Mouse (Mus musculus) embryonic facial prominence, embryonic 12.5 days (tissue): Measurements from ENCODE around the gene Glis3. TPM values are rescaled to one million over a fixed set of nuclear protein-coding genes. Genes with fewer than 3 reads are reported as not detected.

ENCODE experiments used
- ATAC-seq: fragments of 200-750 bp; cut with Nextera tagmentation; 2 replicates; pipeline ENCODE4 v1.8.0; 2017; ENCODE audit not compliant: insufficient number of reproducible peaks, insufficient read depth, low FRiP score, low TSS enrichment
- H3K27ac ChIP-seq: fragments of 300-500 bp; sonication (generic); 2 replicates; pipeline ENCODE4 v1.5.1; 2016; ENCODE audit warnings: mild to moderate bottlenecking
- H3K27me3 ChIP-seq: fragments of 300-500 bp; sonication (generic); 2 replicates; pipeline ENCODE4 v1.6.1; 2016; ENCODE audit warnings: mild to moderate bottlenecking, moderate library complexity
- H3K36me3 ChIP-seq: fragments of 300-500 bp; sonication (generic); 2 replicates; pipeline ENCODE4 v1.6.1; 2016; ENCODE audit warnings: mild to moderate bottlenecking
- H3K4me1 ChIP-seq: fragments of 300-500 bp; sonication (generic); 2 replicates; pipeline ENCODE4 v1.6.1; 2016
- H3K4me2 ChIP-seq: fragments of 300-500 bp; sonication (generic); replicated peaks from 2 replicates; pipeline ENCODE4 v1.6.1; 2016; ENCODE audit warnings: mild to moderate bottlenecking, moderate library complexity
- H3K4me3 ChIP-seq: fragments of 300-500 bp; sonication (generic); 2 replicates; pipeline ENCODE4 v1.5.1; 2016; ENCODE audit warnings: mild to moderate bottlenecking
- H3K9ac ChIP-seq: fragments of 300-500 bp; sonication (generic); 2 replicates; pipeline ENCODE4 v1.6.1; 2016; ENCODE audit warnings: mild to moderate bottlenecking, moderate library complexity
- H3K9me3 ChIP-seq: fragments of 300-500 bp; sonication (generic); 2 replicates; pipeline ENCODE4 v1.6.1; 2016; ENCODE audit warnings: mild to moderate bottlenecking, moderate library complexity
- WGBS: fragments of 180-500 bp; shearing (Covaris S2); methylation state at CpG from one replicate; pipeline ENCODE4 v1.1.7; 2016; 5-methylcytosine and 5-hydroxymethylcytosine counted together
- polyA plus RNA-seq: library from polyadenylated mRNA; unstranded; fragments of >200 nt; fragmentation: Nextera tagmentation; extraction: Ambion mirVana; gene quantifications from 2 replicates; pipeline ENCODE4 v1.2.1, GENCODE M21; 2016

Gene Glis3
- polyA plus RNA-seq, 1 experiment from 2014 or later: 7.8 TPM

DNA sequence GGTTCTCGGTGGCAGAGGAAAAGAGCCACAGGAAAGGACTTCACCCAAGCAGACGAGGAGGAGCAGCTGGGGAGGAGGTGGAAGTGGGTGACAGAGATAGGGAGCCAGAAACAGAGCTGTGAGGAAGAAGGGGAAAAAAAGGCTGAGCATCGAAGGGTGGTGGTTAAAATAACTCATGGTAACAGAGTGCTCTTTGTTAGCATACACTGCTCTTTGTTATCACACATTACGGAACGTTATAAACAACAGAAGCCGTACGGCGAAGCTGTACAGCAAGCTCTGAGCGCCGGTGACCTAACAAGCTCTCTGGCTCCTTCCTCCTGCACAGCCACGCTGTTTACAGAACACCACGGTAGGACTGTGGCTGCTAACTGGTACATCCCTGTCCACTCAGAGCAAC lies 176.9 kb downstream of the Glis3 start:
- Histone ChIP-seq H3K27ac (no peak overlapping the region), H3K36me3 (no peaks in the 10 kb centered on the region), H3K27me3 (no peaks in the 10 kb centered on the region), H3K9ac (no peak overlapping the region), H3K4me3 (no peak overlapping the region), H3K4me1 (no peaks in the 10 kb centered on the region), H3K9me3 (no peaks in the 10 kb centered on the region), H3K4me2 (no peak overlapping the region)
- 66% methylated on average over 12 of the region's 12 CpGs for WGBS
- ATAC-seq: no peak

GRCm38 (mm10) chr19:28500975-28501374 lies 178.9 kb downstream of the Glis3 start:
- Histone ChIP-seq H3K4me3 (no peak overlapping the region), H3K4me2 (no peak overlapping the region), H3K9me3 (no peaks in the 10 kb centered on the region), H3K27ac (no peak overlapping the region), H3K4me1 (no peaks in the 10 kb centered on the region), H3K27me3 (no peaks in the 10 kb centered on the region), H3K9ac (no peak overlapping the region), H3K36me3 (no peaks in the 10 kb centered on the region)
- 59% methylated on average over 9 of the region's 9 CpGs for WGBS
- ATAC-seq: no peak

- WGBS: 88% methylated on average over 14 of the region's 14 CpGs
- H3K4me3 ChIP-seq: no peak overlapping the region
- H3K9ac ChIP-seq: no peak overlapping the region
- ATAC-seq: no peak
- H3K9me3 ChIP-seq: no peaks in the 10 kb centered on the region
- H3K4me1 ChIP-seq: no peaks in the 10 kb centered on the region
- no peak overlapping the region for H3K27ac ChIP-seq
- H3K27me3 ChIP-seq: no peaks in the 10 kb centered on the region
- no peak overlapping the region for H3K4me2 ChIP-seq
- H3K36me3 ChIP-seq: no peaks in the 10 kb centered on the region
Measured at GRCm38 (mm10) chr19:28500505-28500904, 179.4 kb downstream of the Glis3 start.

DNA sequence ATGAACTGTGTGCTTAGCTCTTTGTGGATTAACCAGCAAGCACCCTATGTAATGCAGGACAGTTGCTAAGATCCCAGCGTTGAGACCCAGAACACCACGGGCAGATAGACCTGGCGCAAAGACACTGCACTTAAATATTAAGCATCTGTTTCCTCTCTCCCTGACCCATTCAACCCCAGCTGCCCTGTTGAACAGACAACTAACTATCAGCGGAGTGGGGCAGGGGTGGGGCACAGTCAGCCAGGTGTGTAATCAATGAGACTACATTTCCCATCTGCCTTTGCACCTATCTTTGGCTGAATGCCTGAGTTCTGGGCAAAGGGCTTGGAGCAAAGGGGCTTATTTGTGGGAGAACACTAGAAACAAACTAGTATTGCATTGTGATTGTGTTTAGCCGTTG lies 180.1 kb downstream of the Glis3 start:
- Histone ChIP-seq H3K27me3 (no peaks in the 10 kb centered on the region), H3K9me3 (no peaks in the 10 kb centered on the region), H3K27ac (no peak overlapping the region), H3K4me1 (no peaks in the 10 kb centered on the region), H3K4me2 (no peak overlapping the region), H3K9ac (no peak overlapping the region), H3K4me3 (no peak overlapping the region), H3K36me3 (no peaks in the 10 kb centered on the region)
- 91% methylated on average over 5 of the region's 5 CpGs for WGBS
- ATAC-seq: no peak

DNA sequence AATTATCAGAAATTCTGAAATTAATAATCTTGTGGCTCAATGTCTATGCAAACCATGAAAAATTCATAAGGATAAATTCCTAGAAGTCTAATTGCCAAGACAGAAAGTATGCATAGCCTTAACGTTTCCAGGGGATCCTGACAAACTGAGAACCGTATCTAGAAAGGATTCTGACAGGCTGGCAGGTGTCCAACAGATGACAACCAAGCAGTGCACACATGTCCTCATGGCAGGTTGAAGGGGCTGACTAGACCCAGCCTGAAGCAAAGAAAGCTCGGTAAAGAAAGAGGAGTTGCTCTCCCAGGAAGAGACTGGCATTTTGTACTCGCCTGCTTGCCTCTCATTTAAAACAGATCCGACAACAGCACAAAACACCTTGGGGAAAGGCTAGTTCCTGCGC lies 184.0 kb downstream of the Glis3 start:
- WGBS: 75% methylated on average over 6 of the region's 6 CpGs
- Histone ChIP-seq H3K36me3 (no peaks in the 10 kb centered on the region), H3K9me3 (no peaks in the 10 kb centered on the region), H3K27me3 (no peaks in the 10 kb centered on the region), H3K4me1 (no peaks in the 10 kb centered on the region), H3K9ac (no peak overlapping the region), H3K27ac (no peak overlapping the region), H3K4me3 (no peak overlapping the region), H3K4me2 (no peak overlapping the region)
- no peak for ATAC-seq

DNA sequence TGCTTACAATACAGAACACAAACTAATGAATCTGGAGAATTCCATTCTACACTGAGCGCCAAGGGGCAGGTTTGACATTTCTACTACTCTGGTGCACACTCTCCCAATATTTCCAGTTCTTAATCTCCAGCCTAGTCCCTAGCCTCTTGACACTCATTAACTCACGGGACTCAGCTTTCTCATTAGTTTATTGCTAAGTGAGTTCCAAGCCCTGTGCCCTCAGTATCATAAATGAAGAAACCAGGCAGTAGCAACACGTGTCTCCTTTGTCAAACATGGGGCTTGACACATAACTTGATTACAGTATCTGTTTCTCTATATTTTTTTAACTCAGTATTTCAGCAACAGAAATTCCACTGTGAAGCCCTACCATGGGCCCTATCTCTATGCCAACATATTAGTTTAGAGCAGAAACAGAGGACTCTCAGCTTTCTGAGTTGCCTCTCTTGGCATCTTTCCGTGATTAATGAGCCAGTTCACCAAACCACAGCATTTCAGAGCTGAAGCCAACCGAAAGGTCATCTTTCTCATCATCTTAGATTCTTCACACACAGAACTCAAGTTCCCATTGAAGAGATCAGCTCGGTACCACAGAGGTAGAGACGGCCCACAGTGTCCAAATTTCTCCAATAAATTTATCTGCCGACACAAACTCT lies 186.1 kb downstream of the Glis3 start:
- Histone ChIP-seq H3K9ac (no peak overlapping the region), H3K27ac (no peak overlapping the region), H3K4me1 (no peaks in the 10 kb centered on the region), H3K36me3 (no peaks in the 10 kb centered on the region), H3K4me3 (no peak overlapping the region), H3K27me3 (no peaks in the 10 kb centered on the region), H3K4me2 (no peak overlapping the region), H3K9me3 (no peaks in the 10 kb centered on the region)
- no peak for ATAC-seq
- 88% methylated on average over 8 of the region's 8 CpGs for WGBS

DNA sequence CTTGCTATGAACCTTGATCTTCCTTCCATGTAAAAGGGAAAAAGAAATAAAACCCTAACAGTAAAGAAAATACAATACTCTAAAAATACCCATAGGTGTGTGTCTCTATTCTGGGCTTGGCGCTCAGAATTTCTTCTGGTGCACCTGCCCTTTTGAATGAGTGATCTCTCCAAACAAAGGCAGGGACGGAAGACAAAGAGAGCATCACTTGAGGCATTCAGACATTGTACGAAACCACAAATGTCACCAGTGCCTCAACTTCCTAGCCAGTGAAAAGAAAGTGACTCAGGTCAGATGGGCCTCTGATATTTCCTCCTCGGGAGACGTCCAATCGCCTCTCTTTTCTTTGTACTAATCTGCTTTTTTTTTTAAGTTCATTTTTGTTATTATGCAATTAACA lies 201.8 kb downstream of the Glis3 start:
- WGBS: 76% methylated on average over 6 of the region's 6 CpGs
- no peaks in the 10 kb centered on the region for H3K36me3 ChIP-seq

DNA sequence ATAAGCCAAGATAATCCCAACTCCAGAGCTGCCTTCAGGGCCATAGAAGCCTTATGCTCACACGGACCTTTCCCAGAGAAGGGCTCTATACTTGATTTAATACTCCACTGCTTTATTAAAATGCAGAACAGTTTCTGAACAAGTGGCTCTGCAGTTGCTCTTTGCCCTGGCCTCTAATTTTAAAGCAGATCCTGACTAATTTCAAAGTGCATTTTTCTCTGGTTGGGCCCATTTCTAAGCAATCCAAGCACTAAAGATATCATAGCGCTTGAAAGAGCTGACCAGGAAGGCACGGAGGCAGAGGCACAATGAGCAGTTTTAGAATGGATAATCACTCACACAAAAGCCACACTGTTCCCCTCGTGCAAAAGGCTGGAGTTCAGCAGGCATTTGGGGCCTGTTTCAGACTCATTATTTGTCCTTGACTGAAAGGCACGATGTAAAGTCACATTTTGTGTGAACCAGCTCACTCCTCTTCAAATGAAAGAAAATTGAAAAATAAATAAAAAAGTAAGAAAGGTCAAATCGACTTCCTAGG lies 202.5 kb downstream of the Glis3 start:
- Histone ChIP-seq H3K4me3 (no peak overlapping the region), H3K9me3 (no peaks in the 10 kb centered on the region), H3K4me1 (no peaks in the 10 kb centered on the region), H3K36me3 (no peaks in the 10 kb centered on the region), H3K27ac (no peak overlapping the region), H3K27me3 (no peaks in the 10 kb centered on the region), H3K4me2 (no peak overlapping the region), H3K9ac (no peak overlapping the region)
- ATAC-seq: no peak
- WGBS: 26% methylated on average over 6 of the region's 6 CpGs

More for the DNA sequence above, 201.8 kb downstream of the Glis3 start:
- Histone ChIP-seq H3K9me3 (no peaks in the 10 kb centered on the region), H3K27me3 (no peaks in the 10 kb centered on the region), H3K27ac (no peak overlapping the region), H3K4me3 (no peak overlapping the region), H3K4me2 (no peak overlapping the region), H3K9ac (no peak overlapping the region), H3K4me1 (no peaks in the 10 kb centered on the region)
- ATAC-seq: no peak

DNA sequence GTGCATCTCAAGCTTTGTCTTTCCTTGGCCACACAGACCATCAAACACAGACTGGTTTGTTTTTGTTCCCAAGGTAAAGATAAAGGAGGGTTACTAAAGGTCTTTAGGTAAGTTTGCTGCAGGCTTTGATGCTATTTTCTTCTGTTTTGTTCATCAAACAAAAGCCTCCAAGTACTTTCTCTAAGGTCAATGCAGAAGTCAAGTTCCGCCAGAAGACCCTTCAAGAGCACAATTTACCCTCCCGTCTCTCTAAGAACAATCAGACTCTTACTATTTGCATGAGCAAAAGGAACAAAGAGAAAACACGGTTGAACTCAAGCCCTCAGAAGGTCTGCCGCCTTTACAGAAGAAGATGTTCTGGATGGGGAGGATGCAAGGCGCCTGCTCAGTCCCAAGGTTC lies 206.3 kb downstream of the Glis3 start:
- H3K36me3 ChIP-seq: no peaks in the 10 kb centered on the region
- no peak overlapping the region for H3K4me2 ChIP-seq
- no peak overlapping the region for H3K9ac ChIP-seq
- no peak overlapping the region for H3K27ac ChIP-seq
- 86% methylated on average over 5 of the region's 5 CpGs for WGBS
- no peak overlapping the region for H3K4me3 ChIP-seq
- no peak for ATAC-seq
- H3K4me1 ChIP-seq: no peaks in the 10 kb centered on the region
- no peaks in the 10 kb centered on the region for H3K9me3 ChIP-seq
- no peaks in the 10 kb centered on the region for H3K27me3 ChIP-seq

- no peak overlapping the region for H3K9ac ChIP-seq
- H3K4me3 ChIP-seq: no peak overlapping the region
- H3K9me3 ChIP-seq: no peaks in the 10 kb centered on the region
- no peaks in the 10 kb centered on the region for H3K36me3 ChIP-seq
- no peaks in the 10 kb centered on the region for H3K27me3 ChIP-seq
- ATAC-seq: no peak
- no peak overlapping the region for H3K4me2 ChIP-seq
- no peak overlapping the region for H3K27ac ChIP-seq
- WGBS: 60% methylated on average over 5 of the region's 8 CpGs
- no peaks in the 10 kb centered on the region for H3K4me1 ChIP-seq
Measured at GRCm38 (mm10) chr19:28471144-28471543, 208.7 kb downstream of the Glis3 start.

DNA sequence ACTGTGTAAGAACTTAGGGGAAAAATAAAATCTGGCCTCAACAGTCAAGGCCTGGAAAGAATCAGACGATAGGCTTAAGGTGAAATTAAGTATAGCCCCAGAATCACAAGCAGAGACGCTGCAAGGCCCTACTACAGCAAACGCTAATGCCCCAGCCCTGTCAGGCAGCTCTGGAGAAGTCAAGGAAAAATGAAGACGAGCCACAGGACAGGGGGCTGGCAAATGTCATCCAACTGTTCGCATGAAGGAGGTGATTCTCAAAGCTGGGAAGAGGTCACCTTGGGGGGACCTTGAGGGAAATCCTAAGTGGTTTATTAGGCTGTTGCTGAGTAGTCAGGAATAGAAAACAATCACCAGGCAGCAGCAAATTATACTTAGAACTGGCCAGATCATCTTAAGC lies 214.1 kb downstream of the Glis3 start:
- 60% methylated on average over 5 of the region's 5 CpGs for WGBS
- Histone ChIP-seq H3K27me3 (0 out of 2 replicates have a peak, but pooled peaks cover 3% of the 10 kb centered on the region), H3K4me2 (no peak overlapping the region), H3K9me3 (no peaks in the 10 kb centered on the region), H3K4me3 (no peak overlapping the region), H3K4me1 (0 out of 2 replicates have a peak, but pooled peaks cover 3% of the 10 kb centered on the region), H3K9ac (no peak overlapping the region), H3K27ac (no peak overlapping the region), H3K36me3 (no peaks in the 10 kb centered on the region)
- no peak for ATAC-seq

DNA sequence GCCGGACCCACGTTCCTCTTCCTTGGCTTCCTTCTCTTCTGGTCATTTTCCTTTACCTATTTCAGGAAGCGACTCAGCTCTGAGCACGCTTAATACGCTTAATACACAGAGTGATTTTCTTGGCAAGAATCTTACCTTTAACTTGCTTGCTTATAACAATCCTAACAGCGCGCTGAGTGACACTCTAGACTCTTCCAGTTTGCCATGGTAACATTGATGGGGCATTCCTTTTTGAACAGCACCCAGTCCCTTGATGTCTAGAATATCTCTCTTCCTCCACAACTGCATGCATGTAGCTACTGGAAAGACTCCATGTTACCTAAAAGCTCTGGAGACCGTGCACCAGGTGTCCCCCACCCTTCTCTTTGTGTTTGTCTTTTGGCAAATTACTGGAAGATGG lies 225.5 kb downstream of the Glis3 start:
- WGBS: 84% methylated on average over 8 of the region's 8 CpGs
- H3K4me3 ChIP-seq: no peak overlapping the region
- H3K27me3 ChIP-seq: no peaks in the 10 kb centered on the region
- no peak overlapping the region for H3K9ac ChIP-seq
- H3K4me1 ChIP-seq: peaks cover 9% of the 10 kb centered on the region; the same call in 1 of the 2 replicates
- no peaks in the 10 kb centered on the region for H3K36me3 ChIP-seq
- H3K27ac ChIP-seq: no peak overlapping the region
- no peaks in the 10 kb centered on the region for H3K9me3 ChIP-seq
- no peak overlapping the region for H3K4me2 ChIP-seq
- ATAC-seq: no peak
